Mouse (Mus musculus): Measurements from ENCODE around the gene Pla2g7.

DNA sequence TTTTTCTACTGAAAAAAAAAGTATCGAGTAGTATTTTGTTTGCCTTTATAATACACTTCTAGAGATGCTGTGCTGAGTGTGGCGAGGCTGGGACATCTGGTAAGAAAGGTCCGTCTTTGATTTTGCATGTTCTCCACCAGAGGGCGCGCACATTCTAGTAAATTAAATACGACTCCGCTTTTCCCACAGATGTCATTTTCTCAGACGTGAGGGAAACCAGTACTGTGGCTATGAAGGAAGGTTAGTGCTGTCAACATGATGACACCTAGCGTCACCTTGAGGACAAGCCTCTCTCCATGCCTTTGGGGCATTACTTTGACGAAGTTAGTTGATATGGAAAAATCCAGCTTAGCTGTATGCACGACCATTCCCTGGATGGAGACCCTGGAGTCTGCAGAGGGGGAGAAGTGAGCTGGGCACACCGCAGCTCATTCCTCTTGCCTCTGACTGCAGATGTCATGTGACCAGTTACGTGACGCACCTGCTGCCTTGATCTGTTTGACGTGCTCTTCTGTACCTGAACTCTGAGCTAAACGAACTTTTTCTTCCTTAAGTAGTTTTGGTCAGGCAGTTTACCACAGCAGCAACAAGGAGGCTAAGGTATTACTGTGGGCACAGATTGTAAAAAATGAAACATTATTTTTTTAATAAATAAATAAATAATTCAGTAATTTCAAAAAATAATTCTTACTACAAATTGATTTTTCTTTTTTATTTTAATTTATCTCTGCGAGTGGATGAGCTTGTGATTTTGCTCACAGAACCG is 49.1 kb upstream of the Pla2g7 start:
- TF ChIP-seq CTCF (IDR thresholded peaks at IDR 0.05; ENCODE audit: low read depth): peak; percentile 69
- no peak for TF ChIP-seq EP300 (IDR thresholded peaks at IDR 0.05; ENCODE audit: low read depth)
